Mouse (Mus musculus): ENCODE measurements at regions not wholly inside any gene's neighbourhood (a gene's known extent, or its start where the extent isn't known, plus 50 kb on each side); places are given as distances from the start of the nearest gene placed in this dataset.

GRCm38 (mm10) chr8:89325751-89326351, 281.9 kb upstream of the Sall1 start:
- 88% methylated on average over 2 of the region's 2 CpGs for whole genome bisulfite sequencing
- Histone ChIP-seq H3K27me3 (ENCODE audit: control insufficient read depth, insufficient read depth, low read length) (no peaks in the 10 kb centered on the region), H3K9ac (replicated peaks; ENCODE audit: low read length) (no peak overlapping the region), H3K4me2 (ENCODE audit: low read length) (no peak overlapping the region), H3K9me3 (ENCODE audit: control insufficient read depth, low read length) (no peaks in the 10 kb centered on the region), H3K4me3 (replicated peaks; ENCODE audit: low read depth, low read length) (no peak overlapping the region), H3K27ac (replicated peaks; ENCODE audit: low read depth, low read length) (no peak overlapping the region), H3K36me3 (ENCODE audit: control insufficient read depth, insufficient read depth, low read length) (no peaks in the 10 kb centered on the region), H3K4me1 (ENCODE audit: control insufficient read depth, insufficient read depth, low read length) (0 out of 2 replicates have a peak, but pooled peaks cover 3% of the 10 kb centered on the region)
- no peak for ATAC-seq (ENCODE audit: low FRiP score, low TSS enrichment)
- no peak for DNase-seq

GRCm38 (mm10) chr8:89325248-89325645, 281.3 kb upstream of the Sall1 start:
- Histone ChIP-seq H3K4me1 (ENCODE audit: control insufficient read depth, insufficient read depth, low read length) (0 out of 2 replicates have a peak, but pooled peaks cover 3% of the 10 kb centered on the region), H3K4me3 (replicated peaks; ENCODE audit: low read depth, low read length) (no peak overlapping the region), H3K4me2 (ENCODE audit: low read length) (no peak overlapping the region), H3K27ac (replicated peaks; ENCODE audit: low read depth, low read length) (no peak overlapping the region), H3K27me3 (ENCODE audit: control insufficient read depth, insufficient read depth, low read length) (no peaks in the 10 kb centered on the region), H3K36me3 (ENCODE audit: control insufficient read depth, insufficient read depth, low read length) (no peaks in the 10 kb centered on the region), H3K9me3 (ENCODE audit: control insufficient read depth, low read length) (no peaks in the 10 kb centered on the region), H3K9ac (replicated peaks; ENCODE audit: low read length) (no peak overlapping the region)
- 85% methylated on average over 5 of the region's 5 CpGs for WGBS
- no peak for DNase-seq
- no peak for ATAC-seq (ENCODE audit: low FRiP score, low TSS enrichment)

- Histone ChIP-seq H3K4me3 (replicated peaks; ENCODE audit: low read depth, low read length) (no peak overlapping the region), H3K9me3 (ENCODE audit: control insufficient read depth, low read length) (no peaks in the 10 kb centered on the region), H3K27me3 (ENCODE audit: control insufficient read depth, insufficient read depth, low read length) (no peaks in the 10 kb centered on the region), H3K27ac (replicated peaks; ENCODE audit: low read depth, low read length) (no peak overlapping the region), H3K36me3 (ENCODE audit: control insufficient read depth, insufficient read depth, low read length) (no peaks in the 10 kb centered on the region), H3K9ac (replicated peaks; ENCODE audit: low read length) (no peak overlapping the region), H3K4me1 (ENCODE audit: control insufficient read depth, insufficient read depth, low read length) (0 out of 2 replicates have a peak, but pooled peaks cover 3% of the 10 kb centered on the region), H3K4me2 (ENCODE audit: low read length) (no peak overlapping the region)
- WGBS, result 55% methylated on average over 12 of the region's 12 CpGs
- DNase-seq (no peak), ATAC-seq (ENCODE audit: low FRiP score, low TSS enrichment) (no peak)
These were observed 280.7 kb upstream of the Sall1 start for GRCm38 (mm10) chr8:89324462-89325247.

- Histone ChIP-seq H3K36me3 (ENCODE audit: control insufficient read depth, insufficient read depth, low read length) (no peaks in the 10 kb centered on the region), H3K27ac (replicated peaks; ENCODE audit: low read depth, low read length) (no peak overlapping the region), H3K4me3 (replicated peaks; ENCODE audit: low read depth, low read length) (no peak overlapping the region), H3K9me3 (ENCODE audit: control insufficient read depth, low read length) (no peaks in the 10 kb centered on the region), H3K9ac (replicated peaks; ENCODE audit: low read length) (no peak overlapping the region), H3K4me2 (ENCODE audit: low read length) (peak overlapping the region; percentile 37), H3K27me3 (ENCODE audit: control insufficient read depth, insufficient read depth, low read length) (no peaks in the 10 kb centered on the region), H3K4me1 (ENCODE audit: control insufficient read depth, insufficient read depth, low read length) (peaks cover 16% of the 10 kb centered on the region)
- WGBS, result 25% methylated on average over 18 of the region's 18 CpGs
- peak; percentile 47 for DNase-seq
- ATAC-seq (ENCODE audit: low FRiP score, low TSS enrichment), result no peak
These were observed 273.7 kb upstream of the Sall1 start for GRCm38 (mm10) chr8:89317514-89318289.

- no peaks in the 10 kb centered on the region for H3K36me3 ChIP-seq (ENCODE audit: control insufficient read depth, insufficient read depth, low read length)
- ATAC-seq (ENCODE audit: low FRiP score, low TSS enrichment) (no peak), DNase-seq (no peak)
- H3K27me3 ChIP-seq (ENCODE audit: control insufficient read depth, insufficient read depth, low read length), result no peaks in the 10 kb centered on the region
- H3K9ac ChIP-seq (replicated peaks; ENCODE audit: low read length), result no peak overlapping the region
- WGBS, result 38% methylated on average over 12 of the region's 12 CpGs
- H3K27ac ChIP-seq (replicated peaks; ENCODE audit: low read depth, low read length), result no peak overlapping the region
- peaks cover 16% of the 10 kb centered on the region for H3K4me1 ChIP-seq (ENCODE audit: control insufficient read depth, insufficient read depth, low read length)
- H3K4me2 ChIP-seq (ENCODE audit: low read length), result no peak overlapping the region
- no peaks in the 10 kb centered on the region for H3K9me3 ChIP-seq (ENCODE audit: control insufficient read depth, low read length)
- H3K4me3 ChIP-seq (replicated peaks; ENCODE audit: low read depth, low read length), result no peak overlapping the region
These were observed 272.7 kb upstream of the Sall1 start for GRCm38 (mm10) chr8:89316566-89317175.

GRCm38 (mm10) chr8:89314907-89315306, 270.9 kb upstream of the Sall1 start:
- H3K27me3 ChIP-seq (ENCODE audit: control insufficient read depth, insufficient read depth, low read length), result no peaks in the 10 kb centered on the region
- H3K9ac ChIP-seq (replicated peaks; ENCODE audit: low read length), result no peak overlapping the region
- no peaks in the 10 kb centered on the region for H3K36me3 ChIP-seq (ENCODE audit: control insufficient read depth, insufficient read depth, low read length)
- no peaks in the 10 kb centered on the region for H3K9me3 ChIP-seq (ENCODE audit: control insufficient read depth, low read length)
- no peak overlapping the region for H3K4me3 ChIP-seq (replicated peaks; ENCODE audit: low read depth, low read length)
- no peak overlapping the region for H3K27ac ChIP-seq (replicated peaks; ENCODE audit: low read depth, low read length)
- ATAC-seq (ENCODE audit: low FRiP score, low TSS enrichment), result no peak
- peaks cover 20% of the 10 kb centered on the region for H3K4me1 ChIP-seq (ENCODE audit: control insufficient read depth, insufficient read depth, low read length)
- no peak for DNase-seq
- 72% methylated on average over 3 of the region's 3 CpGs for WGBS
- no peak overlapping the region for H3K4me2 ChIP-seq (ENCODE audit: low read length)

GRCm38 (mm10) chr8:89310696-89311214, 266.8 kb upstream of the Sall1 start:
- ATAC-seq (ENCODE audit: low FRiP score, low TSS enrichment), result no peak
- peaks cover 25% of the 10 kb centered on the region for H3K4me1 ChIP-seq (ENCODE audit: control insufficient read depth, insufficient read depth, low read length)
- no peak for DNase-seq
- H3K9ac ChIP-seq (replicated peaks; ENCODE audit: low read length), result no peak overlapping the region
- WGBS, result 21% methylated on average over 5 of the region's 5 CpGs
- H3K9me3 ChIP-seq (ENCODE audit: control insufficient read depth, low read length), result no peaks in the 10 kb centered on the region
- H3K27me3 ChIP-seq (ENCODE audit: control insufficient read depth, insufficient read depth, low read length), result no peaks in the 10 kb centered on the region
- no peak overlapping the region for H3K4me2 ChIP-seq (ENCODE audit: low read length)
- no peaks in the 10 kb centered on the region for H3K36me3 ChIP-seq (ENCODE audit: control insufficient read depth, insufficient read depth, low read length)
- no peak overlapping the region for H3K4me3 ChIP-seq (replicated peaks; ENCODE audit: low read depth, low read length)
- no peak overlapping the region for H3K27ac ChIP-seq (replicated peaks; ENCODE audit: low read depth, low read length)

- no peaks in the 10 kb centered on the region for H3K27me3 ChIP-seq (ENCODE audit: control insufficient read depth, insufficient read depth, low read length)
- H3K27ac ChIP-seq (replicated peaks; ENCODE audit: low read depth, low read length), result no peak overlapping the region
- H3K4me1 ChIP-seq (ENCODE audit: control insufficient read depth, insufficient read depth, low read length), result peaks cover 25% of the 10 kb centered on the region
- 2% methylated on average over 4 of the region's 4 CpGs for WGBS
- H3K4me2 ChIP-seq (ENCODE audit: low read length), result no peak overlapping the region
- no peak overlapping the region for H3K4me3 ChIP-seq (replicated peaks; ENCODE audit: low read depth, low read length)
- DNase-seq (no peak), ATAC-seq (ENCODE audit: low FRiP score, low TSS enrichment) (no peak)
- H3K36me3 ChIP-seq (ENCODE audit: control insufficient read depth, insufficient read depth, low read length), result no peaks in the 10 kb centered on the region
- H3K9me3 ChIP-seq (ENCODE audit: control insufficient read depth, low read length), result no peaks in the 10 kb centered on the region
- no peak overlapping the region for H3K9ac ChIP-seq (replicated peaks; ENCODE audit: low read length)
These were observed 265.6 kb upstream of the Sall1 start for GRCm38 (mm10) chr8:89309591-89309990.

Data from midbrain, embryonic 14.5 days (tissue).